Mouse (Mus musculus) lung, adult 2 months (tissue): ENCODE measurements at regions not wholly inside any gene's neighbourhood (a gene's known extent, or its start where the extent isn't known, plus 50 kb on each side); places are given as distances from the start of the nearest gene placed in this dataset.

ENCODE experiments used
- CTCF ChIP-seq: fragments of 200-500 bp; IDR thresholded peaks from 2 replicates; pipeline ENCODE4 v1.5.1; 2011; ENCODE audit warnings: mild to moderate bottlenecking, low read length, control low read depth; ENCODE audit not compliant: insufficient read depth
- POLR2A ChIP-seq: fragments of 200-500 bp; IDR thresholded peaks from 2 replicates; pipeline ENCODE4 v1.6.1; 2011; ENCODE audit warnings: low read depth, mild to moderate bottlenecking, control low read depth, low read length, borderline replicate concordance; ENCODE audit errors: extremely low read depth

DNA sequence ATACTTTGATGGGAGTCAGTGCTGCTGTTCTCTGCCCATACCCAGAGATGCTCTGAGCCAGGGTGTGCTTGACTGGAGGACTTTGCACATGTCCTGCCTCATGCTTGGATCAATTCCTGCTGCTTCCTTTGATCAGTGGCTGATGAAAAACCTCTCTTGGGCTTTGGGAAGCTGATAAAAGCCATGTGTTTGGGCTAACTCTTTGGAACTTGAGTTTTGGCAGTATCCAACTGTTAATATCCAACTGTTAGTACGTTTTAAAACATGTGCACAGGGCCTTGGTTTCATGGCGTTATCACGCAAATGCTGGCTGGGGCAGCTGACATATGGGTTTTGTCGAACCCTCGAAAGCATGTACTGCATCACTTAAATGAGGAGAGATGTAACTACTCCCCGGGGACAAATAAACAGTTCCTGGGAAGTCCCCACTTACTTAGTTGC is 193.0 kb upstream of the Itga4 start:
- TF ChIP-seq POLR2A: no peak
- TF ChIP-seq CTCF: no peak
